Mouse (Mus musculus): ENCODE results near the gene Ociad2. TPM values are rescaled to one million over a fixed set of nuclear protein-coding genes. Genes with fewer than 3 reads are reported as not detected.
"Not testable (repeated sequence)": the region's sequence is repeated elsewhere in the genome, so short reads cannot be mapped to it uniquely, and the experiment has no call there.

The Ociad2 gene
- polyA plus RNA-seq, 3 experiments from 2014 or later: 0.32 to 2.7 (median 1.2) TPM

GRCm38 (mm10) chr5:73351796-73352195, 11.0 kb upstream of the Ociad2 start:
- no peak for ATAC-seq

GRCm38 (mm10) chr5:73349514-73349913, 8.7 kb upstream of the Ociad2 start:
- ATAC-seq: no peak

GRCm38 (mm10) chr5:73345254-73345653, 4.4 kb upstream of the Ociad2 start:
- ATAC-seq: no peak

- ATAC-seq: peak; percentile 28
These were observed 3.5 kb upstream of the Ociad2 start for GRCm38 (mm10) chr5:73344310-73344709.

- ATAC-seq: no peak
These were observed 2.0 kb upstream of the Ociad2 start for GRCm38 (mm10) chr5:73342701-73343355.

GRCm38 (mm10) chr5:73339779-73340722, 777 bp downstream of the Ociad2 start:
- no peak for ATAC-seq

- ATAC-seq: no peak
These were observed 2.0 kb downstream of the Ociad2 start for GRCm38 (mm10) chr5:73338832-73339163.

GRCm38 (mm10) chr5:73337961-73338831, 2.6 kb downstream of the Ociad2 start:
- no peak for ATAC-seq

- ATAC-seq: no peak
These were observed 4.4 kb downstream of the Ociad2 start for GRCm38 (mm10) chr5:73336448-73336847.

GRCm38 (mm10) chr5:73331002-73331401, 9.8 kb downstream of the Ociad2 start:
- no peak for ATAC-seq

- no peak for ATAC-seq
These were observed 16.2 kb downstream of the Ociad2 start for GRCm38 (mm10) chr5:73324526-73325170.

GRCm38 (mm10) chr5:73323602-73324001, 17.2 kb downstream of the Ociad2 start:
- ATAC-seq: no peak

GRCm38 (mm10) chr5:73322684-73323083, 18.1 kb downstream of the Ociad2 start:
- not testable (repeated sequence) for ATAC-seq

GRCm38 (mm10) chr5:73319306-73319705, 21.5 kb downstream of the Ociad2 start:
- no peak for ATAC-seq

GRCm38 (mm10) chr5:73314654-73315053, 26.2 kb downstream of the Ociad2 start:
- no peak for ATAC-seq

GRCm38 (mm10) chr5:73313591-73313990, 27.2 kb downstream of the Ociad2 start:
- ATAC-seq: no peak

- ATAC-seq: no peak
These were observed 29.4 kb downstream of the Ociad2 start for GRCm38 (mm10) chr5:73311458-73311857.

GRCm38 (mm10) chr5:73310401-73310800, 30.4 kb downstream of the Ociad2 start:
- no peak for ATAC-seq

- ATAC-seq: no peak
These were observed 31.3 kb downstream of the Ociad2 start for GRCm38 (mm10) chr5:73309496-73309895.

- ATAC-seq: no peak
These were observed 33.5 kb downstream of the Ociad2 start for GRCm38 (mm10) chr5:73307297-73307696.

GRCm38 (mm10) chr5:73306486-73306885, 34.3 kb downstream of the Ociad2 start:
- ATAC-seq: no peak

GRCm38 (mm10) chr5:73304507-73304906, 36.3 kb downstream of the Ociad2 start:
- no peak for ATAC-seq
